Mouse (Mus musculus): ENCODE results near the gene Prrt4. TPM values are rescaled to one million over a fixed set of nuclear protein-coding genes. Genes with fewer than 3 reads are reported as not detected.

The Prrt4 gene
- under 1 TPM in 1 of 2 experiments, not detected in 1; 0.26 TPM for total RNA-seq (2023)

DNA sequence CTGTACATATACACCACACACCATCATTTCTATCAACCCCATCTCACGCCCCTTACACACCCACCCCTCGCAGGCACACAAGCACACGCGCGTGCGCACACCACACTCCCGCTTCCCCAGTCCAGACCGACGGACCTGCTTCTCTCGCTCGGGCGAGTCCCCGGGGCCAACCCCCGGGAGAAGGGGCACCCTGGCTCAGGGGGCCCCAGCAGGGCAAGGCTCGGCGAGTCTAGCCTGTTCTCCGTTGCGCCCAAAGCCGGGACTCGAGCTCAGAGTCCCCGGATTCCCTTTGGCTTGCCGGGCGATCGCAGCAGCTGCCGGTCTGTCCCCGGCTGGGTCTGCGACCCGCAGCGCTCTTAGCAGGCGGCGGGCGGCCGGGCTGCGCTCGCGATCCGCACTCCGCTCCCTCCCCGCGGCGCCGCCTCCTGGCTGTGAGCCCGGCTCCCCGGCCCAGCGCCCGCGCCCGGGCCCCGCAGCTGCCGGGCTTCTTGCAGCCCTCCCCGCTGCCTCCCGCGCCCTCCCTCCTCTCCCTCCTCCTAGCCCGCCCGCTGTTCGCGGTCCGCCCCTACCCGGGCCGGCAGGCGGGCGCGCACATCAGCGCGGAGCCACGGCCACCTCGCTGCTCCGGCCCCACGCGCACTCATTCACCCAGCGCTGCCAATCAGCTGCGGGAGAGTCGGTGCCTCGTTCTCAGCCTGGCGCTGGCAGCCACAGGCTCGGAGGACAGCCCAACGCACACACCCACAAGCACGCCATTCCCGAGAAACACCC is at the start of gene Prrt4:
Prrt4 (minus strand) TSS at position 697 of the 771 bp plus-strand sequence.

DNA sequence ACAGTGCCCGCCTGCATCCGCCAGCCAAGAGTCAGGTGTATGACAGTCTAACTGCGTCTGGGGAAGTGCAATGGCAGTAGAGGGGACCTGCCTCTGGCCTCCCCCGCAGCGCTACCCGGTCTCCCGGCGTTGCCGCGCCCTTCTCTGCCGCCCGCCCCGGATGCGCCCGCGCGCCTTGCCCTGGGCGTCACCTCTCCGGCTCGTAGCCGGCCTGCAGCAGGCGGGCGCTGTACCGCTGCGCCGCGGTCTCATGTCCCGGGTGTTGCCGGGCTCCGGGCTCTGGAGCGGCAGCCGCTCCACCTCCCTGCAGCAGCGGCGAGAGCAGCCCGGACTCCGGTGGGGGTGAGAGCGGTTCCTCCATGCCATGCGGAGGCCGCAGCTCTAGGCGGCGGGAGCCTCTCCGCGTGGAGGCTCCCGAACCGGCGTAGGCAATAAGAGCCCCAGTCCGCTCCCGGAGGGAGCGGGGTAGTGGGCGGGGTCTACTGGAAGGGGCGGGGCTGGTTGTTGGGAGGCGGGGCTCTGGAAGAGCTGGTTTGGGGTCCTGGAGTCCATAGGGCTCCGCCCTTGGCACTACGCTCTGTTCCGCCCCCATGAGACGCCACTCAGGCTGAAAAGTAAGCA is 36.6 kb upstream of the Prrt4 start, which contains the start of gene Impdh1:
Impdh1 (minus strand) TSS at position 484 of the 621 bp plus-strand sequence.

DNA sequence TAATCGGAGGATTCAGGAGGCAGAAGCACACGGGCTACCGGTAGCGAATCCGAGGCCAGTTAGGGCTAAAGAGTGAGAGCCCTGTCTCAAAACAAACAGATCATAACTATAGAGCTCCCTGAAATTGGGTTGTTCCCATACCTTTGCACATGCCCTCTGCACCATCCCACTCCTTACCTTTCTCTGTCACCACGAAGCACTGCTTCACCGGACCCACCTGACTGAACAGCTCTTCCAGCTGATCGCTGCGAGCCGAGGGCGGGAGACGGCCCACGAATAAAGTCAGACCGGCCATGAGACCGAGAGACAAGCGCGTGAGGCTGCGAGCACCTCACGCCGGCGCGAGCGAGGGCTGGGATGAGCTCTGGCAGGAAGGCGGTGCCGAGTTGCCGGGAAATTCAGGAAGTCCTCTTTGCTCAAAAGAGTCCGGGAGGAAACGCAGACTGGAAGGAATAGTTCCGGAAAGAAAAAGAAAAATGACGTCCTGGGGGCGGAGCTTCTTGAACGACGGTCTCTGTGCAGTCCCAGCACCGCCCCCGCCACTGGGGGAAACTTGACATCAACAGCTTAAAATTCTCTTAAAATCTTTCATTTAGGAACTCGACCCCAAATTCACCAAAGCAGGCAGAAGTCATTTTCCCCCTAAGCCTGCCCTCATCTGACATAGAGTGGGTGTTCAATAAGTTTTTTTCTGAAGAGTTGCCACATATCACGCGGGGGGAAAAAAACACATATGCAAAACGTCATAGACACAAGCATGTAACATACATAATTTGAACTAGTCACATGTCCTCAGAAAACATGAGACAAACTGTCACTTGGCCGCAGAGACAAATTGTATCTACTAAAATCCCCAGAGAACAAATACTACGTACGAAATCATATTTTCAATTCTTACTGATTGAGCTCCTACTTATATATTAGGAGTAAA is 14.8 kb downstream of the Prrt4 start, which contains the start of gene Rbm28:
Rbm28 (minus strand) TSS at position 693 of the 931 bp plus-strand sequence.

Other genes starting within 250 kb of the Prrt4 start
- not detected for gene Lep, start 119.4 kb downstream of the Prrt4 start, total RNA-seq (2023)
- gene Rbm28, start 14.6 kb downstream of the Prrt4 start, total RNA-seq (2023) = 10 to 100 TPM; 84.3 to 84.6 TPM
- gene Impdh1, start 36.8 kb upstream of the Prrt4 start, total RNA-seq (2023) = 10 to 100 TPM; 69.1 to 73.9 TPM
- gene Hilpda, start 92.9 kb upstream of the Prrt4 start, total RNA-seq (2023) = 10 to 100 TPM; 15.4 to 18.3 TPM
- 1 to 10 TPM in 1 of 2 experiments, not detected in 1; 1.1 TPM for gene Fam71f2, start 100.0 kb upstream of the Prrt4 start, total RNA-seq (2023)
- not detected for gene Fam71f1, start 139.6 kb upstream of the Prrt4 start, total RNA-seq (2023)
- 10 to 100 TPM; 42.9 to 52.3 TPM for gene Calu, start 168.5 kb upstream of the Prrt4 start, total RNA-seq (2023)
- gene Opn1sw, start 208.9 kb upstream of the Prrt4 start, total RNA-seq (2023) = not detected
- not detected for gene Ccdc136, start 216.7 kb upstream of the Prrt4 start, total RNA-seq (2023)

All from B cell, adult 67 days (primary cell).